Mouse (Mus musculus): ENCODE data around the gene Tmem208.
A peak's percentile ranks its signal among the peaks of the same experiment; 100 is the strongest.

Tmem208 gene

DNA sequence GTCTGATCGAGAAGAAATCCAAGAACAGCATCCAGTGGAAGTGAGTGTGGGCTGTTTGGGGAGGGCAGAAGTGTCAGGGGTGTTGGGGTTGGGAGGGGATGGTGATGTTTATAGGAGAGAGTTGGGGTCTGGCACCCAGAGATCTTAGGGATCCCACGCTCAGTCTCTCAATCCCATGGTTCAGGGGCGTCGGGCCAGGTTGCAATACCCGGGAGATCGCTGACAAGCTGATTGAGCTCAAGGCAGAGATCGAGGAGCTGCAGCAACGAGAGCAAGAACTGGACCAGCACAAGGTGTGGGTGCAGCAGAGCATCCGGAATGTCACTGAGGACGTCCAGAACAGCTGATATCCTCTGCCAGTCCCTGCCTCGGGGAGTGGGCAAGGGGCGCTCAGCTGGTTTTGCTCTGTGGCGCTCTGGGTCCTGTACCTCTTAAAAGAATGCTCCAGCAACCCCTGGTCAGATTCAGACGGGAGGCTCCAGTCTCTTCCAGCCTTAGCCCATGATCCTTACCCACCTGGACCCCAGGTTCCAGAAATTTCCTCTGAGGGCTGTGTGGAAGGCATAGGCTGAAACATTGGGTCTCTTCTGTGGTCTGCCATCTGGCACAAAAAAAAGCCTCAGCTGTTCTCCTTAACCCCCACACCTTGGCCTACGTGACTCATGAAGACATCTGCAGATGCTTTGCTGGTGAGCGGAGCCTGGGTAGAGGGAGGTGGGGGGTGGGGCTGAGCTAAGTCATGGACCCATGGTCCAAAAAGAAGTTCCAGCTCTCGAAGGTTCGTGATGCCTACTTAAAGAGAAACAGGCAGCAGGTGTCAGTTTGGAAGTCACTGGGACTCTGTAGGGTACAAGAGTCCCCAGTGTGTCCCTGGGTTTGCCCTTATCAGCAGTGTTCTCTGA, 27.6 kb upstream of the Tmem208 start:
- DNase-seq (ENCODE audit: low read depth, low spot score): no peak

DNA sequence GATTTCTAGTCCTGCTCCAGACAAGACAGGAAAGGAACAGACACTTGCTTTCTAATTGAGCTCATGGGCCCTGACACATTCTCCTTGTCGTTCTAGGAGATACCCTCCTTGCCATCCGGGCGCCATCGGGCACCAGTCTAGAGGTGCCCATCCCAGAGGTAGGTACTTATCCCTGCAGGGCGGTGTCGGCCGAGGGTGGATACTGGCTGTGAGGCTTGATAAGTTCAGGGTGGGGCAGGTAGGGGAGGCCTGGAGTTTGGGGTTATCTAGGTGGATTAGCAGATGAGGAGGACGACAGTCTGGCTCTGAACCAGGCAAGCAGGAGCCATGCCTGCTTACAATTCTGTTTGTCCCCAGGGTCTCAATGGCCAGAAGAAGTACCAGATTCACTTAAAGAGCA, 26.2 kb upstream of the Tmem208 start:
- no peak for DNase-seq (ENCODE audit: low read depth, low spot score)

DNA sequence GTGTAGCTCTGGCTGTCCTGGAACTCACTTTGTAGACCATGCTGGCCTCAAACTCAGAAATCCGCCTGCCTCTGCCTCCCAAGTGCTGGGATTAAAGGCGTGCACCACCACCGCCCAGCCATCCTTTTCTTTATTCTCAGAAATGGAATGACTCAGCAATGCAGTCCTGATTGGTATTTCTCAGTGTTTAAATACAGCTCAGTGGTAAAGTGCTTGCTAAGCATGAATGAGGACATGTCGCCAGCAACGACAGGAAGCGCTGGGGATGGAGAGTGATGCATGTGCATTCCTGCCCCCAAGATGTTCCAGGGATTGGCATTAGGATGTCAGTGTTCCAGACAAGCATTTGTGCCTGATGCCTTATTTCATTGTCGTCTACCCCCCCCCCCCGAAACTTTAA, 22.8 kb upstream of the Tmem208 start:
- no peak for DNase-seq (ENCODE audit: low read depth, low spot score)

DNA sequence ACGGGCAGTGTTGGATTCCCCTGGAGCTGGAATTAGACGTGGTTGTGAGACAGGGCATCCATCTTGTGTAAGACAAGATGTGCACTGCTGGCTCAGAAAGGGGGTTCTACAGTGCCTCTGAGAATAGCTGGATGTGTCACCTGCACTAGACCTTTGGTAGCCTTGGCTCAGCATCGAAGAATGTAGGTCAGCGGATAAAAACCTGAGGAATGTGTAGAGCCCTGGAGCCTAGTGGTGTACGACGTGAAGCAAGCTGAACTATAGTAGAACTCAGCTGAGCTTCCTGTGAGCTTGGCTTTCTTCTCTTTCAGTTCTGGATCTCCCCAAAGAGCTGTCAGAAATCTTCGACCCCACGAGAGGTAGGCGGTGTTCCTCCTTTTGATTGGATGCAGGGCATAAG, 22.3 kb upstream of the Tmem208 start:
- no peak for DNase-seq (ENCODE audit: low read depth, low spot score)

DNA sequence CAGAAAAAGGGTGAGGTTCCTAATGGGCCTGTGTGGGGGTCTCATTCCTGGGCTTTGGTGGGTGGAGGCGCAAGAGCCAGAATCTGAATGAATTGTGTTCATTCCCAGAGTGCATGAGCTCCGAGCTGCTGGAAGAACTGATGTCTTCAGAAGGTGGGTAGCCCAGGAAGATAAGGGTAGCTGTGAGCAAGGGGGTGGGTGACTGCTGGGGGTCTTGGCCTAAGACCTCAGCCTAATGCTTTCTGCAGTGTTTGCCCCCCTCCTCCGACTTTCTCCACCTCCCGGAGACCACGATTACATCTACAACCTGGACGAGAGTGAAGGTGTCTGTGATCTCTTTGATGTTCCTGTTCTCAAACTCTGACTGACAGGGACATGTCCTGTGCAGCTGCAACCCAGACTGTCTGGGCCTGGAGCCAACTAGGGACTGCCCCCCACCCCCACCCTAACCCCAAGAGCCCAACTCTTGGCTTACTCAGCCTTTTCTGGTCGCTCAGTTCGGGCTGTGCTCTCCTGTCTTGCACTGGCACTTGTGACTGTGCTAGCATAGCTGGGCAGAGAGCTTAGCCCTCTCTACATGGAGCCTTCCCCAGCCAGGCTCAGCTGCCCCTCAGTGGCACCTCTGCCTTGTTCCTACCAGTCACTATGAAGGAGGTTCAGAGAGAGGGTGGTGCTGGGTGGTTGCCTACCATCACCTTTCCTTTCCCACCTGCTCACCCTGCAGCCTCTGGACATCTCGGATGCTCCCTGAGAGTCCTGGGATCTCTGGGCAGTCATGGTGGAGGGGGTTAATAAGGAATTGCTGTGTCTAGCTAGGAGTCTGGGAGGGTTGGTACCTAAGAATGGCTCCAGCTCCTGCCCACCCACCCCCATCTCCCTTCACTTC, 21.6 kb upstream of the Tmem208 start:
- peak; percentile 60 for DNase-seq (ENCODE audit: low read depth, low spot score)

DNA sequence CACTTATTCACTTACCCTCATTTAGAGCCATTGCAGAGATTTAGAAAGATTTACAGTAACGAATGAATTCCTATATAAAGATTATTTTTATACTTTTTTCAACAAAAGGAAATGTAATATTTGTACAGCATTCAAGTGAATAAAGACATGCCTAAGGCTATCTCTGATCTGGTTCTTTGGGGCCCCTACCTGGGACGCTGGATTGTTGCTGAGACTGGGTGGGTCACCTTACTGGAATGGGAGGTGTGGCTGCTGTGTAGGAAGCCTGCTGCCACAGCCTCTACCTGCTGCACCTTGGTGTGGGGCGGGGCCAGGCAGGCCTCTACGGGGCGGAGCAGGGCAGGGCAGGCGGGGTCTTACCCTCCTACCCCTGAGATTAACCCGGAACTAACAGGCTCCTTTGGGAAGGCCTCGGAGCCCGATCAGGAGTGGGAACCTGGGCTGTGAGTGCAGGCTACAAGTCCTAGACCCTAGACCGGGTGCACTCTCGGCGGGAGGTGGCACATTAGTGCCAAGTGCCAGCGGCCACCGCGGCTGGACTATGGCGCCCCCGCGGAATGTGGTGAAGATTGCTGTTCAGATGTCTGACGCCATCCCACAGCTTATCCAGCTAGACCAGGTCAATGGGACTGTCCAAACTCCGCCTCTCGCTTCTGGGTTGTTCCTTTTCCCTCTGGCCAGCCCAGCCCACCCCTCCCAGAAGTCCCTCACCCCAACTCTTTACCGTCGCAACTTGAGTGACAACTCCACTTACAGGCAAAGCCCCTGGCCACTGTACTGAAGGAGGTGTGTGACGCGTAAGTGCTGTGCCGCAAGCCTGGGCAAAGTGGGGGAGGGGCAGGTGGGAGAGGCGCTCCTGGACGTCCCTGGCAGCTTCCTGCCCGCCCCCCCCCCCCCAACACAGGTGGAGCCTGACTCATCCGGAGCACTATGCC, 20.7 kb upstream of the Tmem208 start, which contains the start of gene Elmo3:
Gene Elmo3, plus strand, starts transcription at position 391 of the 935 bp plus-strand sequence.
- peak; percentile 63 for DNase-seq (ENCODE audit: low read depth, low spot score)

DNA sequence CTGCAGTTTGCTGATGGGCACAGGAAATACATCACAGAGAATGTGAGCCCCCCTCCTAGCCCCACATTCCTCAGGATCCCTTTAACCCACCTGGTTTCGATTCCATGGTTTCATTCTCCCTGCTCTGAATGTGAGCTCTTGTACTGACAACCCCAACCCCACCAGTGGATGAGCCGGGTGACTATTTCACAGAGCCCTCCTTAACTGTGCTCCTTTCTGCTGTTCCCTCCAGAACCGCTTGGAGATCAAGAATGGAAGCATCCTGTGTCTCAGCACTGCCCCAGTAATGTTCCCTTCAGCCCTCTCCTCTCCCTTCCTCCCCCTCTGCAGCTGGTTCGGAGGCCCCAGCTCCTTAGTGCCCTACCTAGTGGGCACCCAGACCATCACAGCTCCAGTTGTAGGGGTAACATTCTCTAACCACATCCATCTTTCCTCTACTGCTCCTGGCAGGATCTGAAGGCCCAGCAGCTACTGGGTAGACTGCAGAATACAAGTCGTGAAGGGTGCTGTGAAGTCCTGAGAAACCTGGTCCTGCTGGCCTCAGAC, 19.9 kb upstream of the Tmem208 start:
- no peak for DNase-seq (ENCODE audit: low read depth, low spot score)

DNA sequence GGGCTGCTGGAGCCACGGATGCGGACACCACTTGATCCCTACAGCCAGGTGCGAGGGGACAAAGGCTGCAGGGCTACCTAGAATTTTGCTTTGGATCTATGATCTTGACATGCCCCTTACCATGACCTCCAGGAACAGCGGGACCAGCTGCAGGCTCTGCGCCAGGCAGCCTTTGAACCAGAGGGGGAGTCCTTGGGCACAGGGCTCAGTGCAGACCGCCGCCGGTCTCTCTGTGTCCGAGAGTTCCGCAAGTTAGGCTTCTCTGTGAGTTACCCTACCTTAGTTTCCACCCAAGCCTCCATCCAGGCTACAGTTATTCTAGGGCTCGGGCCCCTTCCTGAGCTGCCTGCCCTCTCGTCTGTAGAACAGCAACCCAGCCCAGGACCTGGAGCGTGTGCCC, 18.5 kb upstream of the Tmem208 start:
- DNase-seq (ENCODE audit: low read depth, low spot score): no peak

DNA sequence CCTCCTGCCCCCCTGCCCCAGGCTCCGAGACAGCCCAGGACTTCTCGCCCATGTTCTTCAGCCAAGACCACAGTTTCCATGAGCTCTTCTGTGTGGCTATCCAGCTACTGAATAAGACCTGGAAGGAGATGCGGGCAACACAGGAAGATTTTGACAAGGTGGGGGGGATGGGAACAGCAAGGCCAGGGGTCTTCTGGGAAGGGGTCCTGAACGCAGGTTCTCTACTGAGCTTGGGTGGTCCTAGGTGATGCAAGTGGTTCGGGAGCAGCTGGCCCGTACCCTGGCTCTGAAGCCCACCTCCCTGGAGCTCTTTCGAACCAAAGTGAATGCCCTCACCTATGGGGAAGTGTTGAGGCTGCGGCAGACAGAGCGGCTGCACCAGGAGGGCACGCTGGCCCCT, 17.7 kb upstream of the Tmem208 start:
- DNase-seq (ENCODE audit: low read depth, low spot score): no peak

DNA sequence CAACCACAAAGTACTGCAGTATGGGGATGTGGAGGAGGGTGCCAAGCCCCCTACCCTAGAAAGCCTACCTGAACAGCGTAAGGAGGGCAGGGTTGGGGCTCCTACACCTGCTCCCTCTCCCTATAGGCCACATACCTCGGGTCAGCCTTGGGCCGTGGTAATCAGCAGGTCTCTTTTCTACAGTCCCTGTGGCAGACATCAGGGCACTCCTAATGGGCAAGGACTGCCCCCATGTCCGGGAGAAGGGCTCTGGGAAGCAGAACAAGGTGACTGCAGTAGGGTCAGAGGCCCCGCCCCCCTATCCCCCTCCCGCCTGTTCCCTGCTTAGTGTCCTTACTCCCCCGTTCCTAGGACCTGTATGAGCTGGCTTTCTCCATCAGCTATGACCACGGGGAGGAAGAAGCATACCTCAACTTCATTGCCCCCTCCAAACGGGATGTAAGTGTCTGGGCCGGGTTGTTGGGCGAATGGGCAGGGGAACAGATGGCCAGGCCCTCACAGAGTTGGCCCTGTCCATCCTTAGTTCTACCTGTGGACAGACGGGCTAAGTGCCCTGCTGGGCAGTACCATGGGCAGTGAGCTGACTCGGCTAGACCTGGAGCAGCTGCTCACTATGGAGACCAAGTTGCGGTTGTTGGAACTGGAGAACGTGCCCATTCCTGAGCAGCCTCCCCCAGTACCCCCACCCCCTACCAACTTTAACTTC, 16.9 kb upstream of the Tmem208 start:
- no peak for DNase-seq (ENCODE audit: low read depth, low spot score)

DNA sequence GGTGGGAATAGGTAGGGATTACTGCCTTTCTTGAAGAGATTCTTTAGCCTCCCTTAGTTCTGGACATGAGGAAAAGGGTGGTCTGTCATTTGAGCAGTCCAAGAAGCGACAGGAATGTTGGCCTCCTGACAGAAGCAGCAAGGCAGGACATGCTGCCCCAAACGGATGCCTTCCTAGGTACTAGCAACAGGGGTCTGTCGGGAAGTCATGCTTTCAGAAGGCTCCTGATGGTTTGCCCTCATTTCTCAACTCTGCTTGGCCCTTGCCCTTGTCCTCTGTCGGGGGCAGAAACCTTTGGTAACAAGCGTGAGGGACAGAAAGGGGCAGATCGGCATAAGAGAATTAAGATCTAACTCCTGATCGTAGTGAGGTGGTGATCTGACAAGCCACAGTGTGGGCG, 16.0 kb upstream of the Tmem208 start:
- no peak for DNase-seq (ENCODE audit: low read depth, low spot score)

DNA sequence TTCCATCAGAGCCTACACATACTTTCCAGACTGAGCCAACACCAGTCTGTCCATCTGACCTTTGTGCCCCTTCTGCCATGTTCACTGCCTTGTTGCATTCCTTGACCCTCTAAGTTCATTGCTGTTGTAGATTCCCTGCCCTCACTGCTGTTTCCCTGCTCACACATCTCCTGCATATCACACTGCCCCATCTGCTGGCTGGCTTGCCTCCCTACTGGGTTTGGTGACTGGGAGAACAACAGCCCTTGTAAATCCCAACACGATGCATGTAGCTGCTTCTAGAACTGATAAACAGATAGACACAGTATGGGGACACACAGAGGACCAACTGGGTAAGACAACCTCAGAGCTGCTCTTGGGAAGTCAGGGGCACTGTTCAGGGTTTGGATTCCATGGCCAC, 14.4 kb upstream of the Tmem208 start:
- no peak for DNase-seq (ENCODE audit: low read depth, low spot score)

DNA sequence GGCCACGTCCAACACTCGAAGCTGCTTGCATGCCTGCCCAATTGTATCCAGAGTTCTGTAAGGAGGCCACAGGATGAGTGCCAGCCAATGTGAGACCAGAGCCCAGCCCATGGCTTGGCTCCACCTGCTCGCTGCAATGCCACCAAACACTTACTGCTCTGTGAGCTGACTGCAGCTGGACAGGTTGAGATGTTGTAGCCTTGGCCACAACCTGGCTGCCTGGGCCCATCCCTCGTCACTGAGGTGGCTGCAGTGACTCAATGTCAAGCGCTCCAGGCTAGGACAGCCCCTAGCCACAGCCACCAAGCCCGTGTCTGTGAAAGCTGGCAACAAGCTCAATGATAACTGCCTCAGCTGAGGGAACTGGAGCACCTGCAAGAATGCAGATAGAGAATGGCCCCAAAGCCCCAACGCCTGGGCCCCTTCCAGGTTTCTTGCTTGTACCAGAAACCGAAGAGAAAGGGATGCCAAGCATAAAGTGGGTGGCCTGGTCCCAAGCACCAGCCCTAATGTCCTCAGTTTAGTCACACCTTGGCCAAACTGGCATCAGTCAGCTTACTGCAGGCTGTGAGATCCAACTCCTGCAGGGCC, 13.2 kb upstream of the Tmem208 start:
- DNase-seq (ENCODE audit: low read depth, low spot score): no peak

DNA sequence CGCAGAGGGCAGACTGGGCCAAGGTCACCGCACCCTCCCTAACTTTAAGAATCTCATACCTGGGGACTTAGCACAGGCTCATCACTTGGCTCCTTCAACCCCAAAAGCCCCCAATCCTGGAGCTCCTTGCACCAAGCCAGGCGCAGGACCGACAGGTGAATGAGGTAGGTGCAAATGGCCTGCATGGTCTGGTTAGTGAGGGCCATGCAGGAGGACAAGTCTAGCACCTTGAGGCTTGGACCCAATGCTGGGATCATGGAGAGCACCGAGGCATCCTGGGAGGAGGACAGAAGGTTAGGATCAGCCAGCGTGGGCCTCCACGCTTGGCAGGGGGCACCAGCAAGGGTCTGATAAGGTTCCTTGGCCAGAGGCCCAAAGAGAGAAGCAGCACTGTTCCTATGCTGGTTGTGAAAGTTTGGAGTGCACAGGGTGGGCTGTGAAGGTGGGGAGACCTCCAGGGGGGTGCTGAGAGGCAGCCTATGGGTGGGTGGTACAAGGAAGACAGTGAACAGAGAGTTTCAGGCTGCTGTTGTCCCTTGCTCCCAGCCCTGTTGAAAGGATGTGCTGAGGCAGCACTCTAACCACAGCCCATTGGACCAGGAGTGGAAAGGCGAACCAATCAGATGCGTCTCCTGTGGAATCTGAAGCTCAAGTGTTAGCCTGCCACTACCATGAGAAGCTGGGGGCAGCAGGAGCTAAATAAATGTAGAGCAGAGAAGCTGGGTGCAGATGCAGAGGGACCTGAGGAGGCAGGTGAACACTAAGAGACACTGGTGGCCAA, 12.3 kb upstream of the Tmem208 start:
- DNase-seq (ENCODE audit: low read depth, low spot score): no peak

DNA sequence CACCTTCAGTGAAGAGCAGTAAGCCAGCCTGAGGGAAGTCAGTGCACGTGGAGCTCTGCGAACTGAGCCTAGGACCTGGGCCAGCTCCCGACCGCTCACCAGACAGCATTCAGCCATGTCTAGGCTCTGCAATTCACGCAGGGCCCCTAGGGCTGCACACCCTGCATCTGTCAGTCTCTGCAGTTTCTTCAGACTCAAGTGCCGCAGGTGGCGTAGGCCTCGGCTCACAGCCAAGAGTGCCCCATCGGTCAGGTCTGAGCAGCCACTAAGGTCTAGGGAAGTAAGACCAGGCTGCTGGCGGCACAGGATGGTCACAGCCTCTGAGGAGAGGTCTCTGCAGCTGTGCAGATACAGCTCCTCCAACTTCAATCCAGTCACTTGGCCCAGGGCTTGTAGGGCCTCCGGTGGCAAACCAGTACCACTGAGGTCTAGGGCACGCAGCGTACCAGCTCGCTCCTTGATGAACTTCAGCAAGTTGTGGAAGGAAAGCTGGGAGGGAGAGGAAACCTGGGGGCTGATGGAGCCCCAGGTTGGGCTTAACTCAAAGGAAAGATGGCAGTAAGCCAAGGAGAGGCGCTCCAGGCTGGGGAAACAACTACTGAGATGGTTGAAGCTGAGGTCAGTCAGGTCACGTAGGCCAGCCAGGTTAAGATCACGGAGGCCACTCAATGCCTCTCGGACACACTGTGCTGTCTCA, 10.9 kb upstream of the Tmem208 start:
- no peak for DNase-seq (ENCODE audit: low read depth, low spot score)

DNA sequence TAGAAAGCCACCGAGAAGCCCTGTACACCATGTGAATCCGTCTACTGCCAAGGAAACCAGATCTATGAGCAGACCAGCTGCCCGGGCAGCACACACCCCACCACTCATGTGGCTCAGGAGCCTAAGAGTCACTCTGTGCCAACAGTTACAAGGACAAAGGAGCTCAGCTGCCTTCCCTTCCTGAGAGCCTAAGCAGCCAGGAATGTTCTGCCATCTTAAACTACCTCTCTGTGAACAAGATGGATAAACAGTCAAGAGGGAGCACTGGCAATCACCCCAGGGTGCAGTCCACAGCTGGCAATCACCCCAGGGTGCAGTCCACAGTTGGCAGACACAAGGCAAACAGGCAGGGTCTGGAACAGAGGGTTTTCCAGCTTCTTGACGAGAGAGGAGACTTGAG, 8.2 kb upstream of the Tmem208 start:
- no peak for DNase-seq (ENCODE audit: low read depth, low spot score)

DNA sequence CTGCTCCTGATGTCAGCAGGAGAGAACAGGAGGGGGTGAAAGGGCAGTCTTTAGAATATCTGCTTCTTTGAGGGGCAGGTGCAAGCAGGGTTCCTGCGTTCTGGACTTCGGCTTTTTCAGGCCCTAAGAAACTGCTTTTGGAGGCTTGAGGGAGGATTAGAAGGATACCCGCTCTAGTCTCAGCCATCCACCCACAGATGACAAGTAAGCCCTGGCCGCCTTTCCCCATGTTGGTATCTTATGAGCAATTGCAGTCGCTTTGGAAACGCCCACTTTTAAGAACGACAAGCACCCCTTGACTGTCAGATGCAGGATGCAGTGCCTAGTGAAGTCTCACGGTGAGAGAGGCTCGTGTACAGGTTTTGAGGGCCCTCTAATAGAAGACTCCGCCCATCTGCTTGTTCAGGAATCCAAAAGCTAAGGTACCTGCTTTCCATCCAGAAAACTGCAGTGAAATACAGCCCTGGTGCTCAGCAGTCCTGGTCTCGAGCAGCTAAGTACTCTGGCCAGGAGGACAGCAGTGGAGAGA, 7.4 kb upstream of the Tmem208 start:
- no peak for DNase-seq (ENCODE audit: low read depth, low spot score)

DNA sequence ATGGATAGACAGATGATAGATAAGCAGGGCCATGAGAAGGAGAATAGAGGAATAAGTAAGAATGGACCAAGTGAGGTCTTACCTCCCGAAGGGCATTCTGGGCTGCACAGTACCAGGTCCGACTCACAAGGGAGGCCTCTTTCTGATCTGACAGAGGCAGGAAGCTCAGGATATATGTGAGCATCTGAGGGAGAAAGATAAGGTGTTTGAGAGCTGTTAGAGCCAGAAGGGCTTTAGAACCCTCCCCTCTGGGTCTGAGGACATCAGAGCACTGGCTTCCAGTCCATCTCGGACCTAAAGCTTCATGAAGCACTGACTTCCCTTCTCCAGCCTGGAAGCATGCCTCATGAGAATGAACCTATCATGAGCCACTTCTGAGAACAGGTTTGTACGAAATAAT, 3.0 kb upstream of the Tmem208 start:
- DNase-seq (ENCODE audit: low read depth, low spot score): no peak
